Mouse (Mus musculus): Measurements from ENCODE around the gene Car11.
"Not testable (repeated sequence)": the region's sequence is repeated elsewhere in the genome, so short reads cannot be mapped to it uniquely, and the experiment has no call there.

Car11 gene

GRCm38 (mm10) chr7:45699523-45700141 is at the start of gene Car11:
Car11 (plus strand) TSS chr7:45699843.
- no peak for DNase-seq

- not testable (repeated sequence) for DNase-seq
Observed at GRCm38 (mm10) chr7:45650484-45650883, 49.2 kb upstream of the Car11 start.

GRCm38 (mm10) chr7:45654424-45655047 is 45.1 kb upstream of the Car11 start:
- no peak for DNase-seq

DNA sequence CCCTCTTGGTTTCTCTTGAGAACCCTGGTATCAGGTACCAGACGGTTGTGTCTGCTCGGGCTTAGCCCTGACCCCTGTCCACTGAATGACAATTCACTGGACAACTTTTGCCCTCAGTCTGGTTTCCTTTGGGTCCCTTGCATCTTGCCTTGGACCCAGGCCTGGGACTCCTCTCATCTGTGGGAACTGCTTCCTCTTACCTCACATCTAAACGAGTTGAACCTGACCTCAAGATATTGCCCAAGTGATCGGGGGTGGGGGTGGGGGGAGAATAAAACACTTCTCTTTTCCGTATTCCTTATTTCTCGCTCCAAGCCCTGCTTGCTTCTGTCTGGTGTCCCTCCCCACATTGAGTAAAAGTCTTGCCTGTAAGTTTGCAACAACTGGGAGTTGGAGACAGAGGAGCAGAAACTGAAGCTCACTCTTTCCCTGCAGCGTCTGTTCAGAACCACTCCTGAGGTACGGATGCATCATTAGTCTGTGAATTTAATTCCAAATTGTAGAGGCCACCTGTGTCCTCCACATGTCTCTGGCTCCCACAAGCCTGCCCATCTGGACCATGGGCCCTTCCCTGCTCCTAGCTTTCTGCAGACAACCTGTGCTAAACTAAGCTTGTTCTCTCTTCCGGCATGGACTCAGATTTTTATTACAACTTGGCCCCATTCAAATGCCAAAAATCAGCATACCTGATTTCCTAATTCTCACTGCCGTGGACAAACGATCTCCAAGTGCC is 38.7 kb upstream of the Car11 start:
- DNase-seq: no peak

GRCm38 (mm10) chr7:45661702-45662101 is 37.9 kb upstream of the Car11 start:
- not testable (repeated sequence) for DNase-seq

- DNase-seq: no peak
Observed at GRCm38 (mm10) chr7:45665303-45666138, 34.1 kb upstream of the Car11 start.

DNA sequence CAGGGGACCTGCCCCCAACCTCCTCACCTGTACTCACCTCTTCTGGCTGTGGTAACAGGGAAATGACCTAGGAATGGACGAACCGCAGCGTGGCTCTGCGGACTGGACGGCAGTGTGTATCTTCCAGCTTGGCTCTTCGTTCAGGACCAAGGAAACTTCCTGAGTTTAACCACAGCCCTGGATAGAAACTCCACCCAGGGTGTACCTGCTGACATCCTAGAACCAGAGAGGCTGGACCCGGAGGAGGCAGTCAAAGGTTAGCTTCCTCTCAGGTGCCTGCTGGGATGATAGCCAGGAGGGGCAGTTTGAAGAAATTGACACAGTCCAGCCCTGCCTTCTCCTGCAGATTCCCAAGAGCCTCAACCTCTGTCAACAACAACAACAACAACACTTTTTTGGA is 33.5 kb upstream of the Car11 start, which contains the start of gene Fut2:
Gene Fut2 (minus strand): TSS at position 234 of the 400 bp plus-strand sequence.
- DNase-seq: no peak

DNA sequence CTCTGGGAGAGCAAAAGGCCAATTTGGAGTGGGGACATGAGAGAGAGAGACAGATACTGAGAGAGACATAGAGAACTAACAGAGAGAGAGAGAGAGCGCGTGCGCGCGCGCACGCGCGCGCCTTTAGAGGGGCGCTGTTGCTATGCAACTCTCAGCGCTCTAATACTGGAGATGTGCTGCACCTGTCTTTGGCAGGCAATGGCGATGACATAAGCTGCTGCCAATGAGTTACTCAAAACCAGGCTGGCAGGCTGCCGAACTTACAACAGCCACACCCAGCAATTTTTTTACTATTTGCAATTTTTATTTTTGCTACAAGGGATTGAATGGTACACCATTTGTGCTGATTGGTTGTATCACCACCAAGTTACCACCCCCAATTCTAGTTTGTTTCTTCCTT is 31.9 kb upstream of the Car11 start:
- DNase-seq: peak; percentile 69

GRCm38 (mm10) chr7:45668921-45669320 is 30.7 kb upstream of the Car11 start:
- no peak for DNase-seq

GRCm38 (mm10) chr7:45677627-45678295 is 21.9 kb upstream of the Car11 start:
- no peak for DNase-seq

DNA sequence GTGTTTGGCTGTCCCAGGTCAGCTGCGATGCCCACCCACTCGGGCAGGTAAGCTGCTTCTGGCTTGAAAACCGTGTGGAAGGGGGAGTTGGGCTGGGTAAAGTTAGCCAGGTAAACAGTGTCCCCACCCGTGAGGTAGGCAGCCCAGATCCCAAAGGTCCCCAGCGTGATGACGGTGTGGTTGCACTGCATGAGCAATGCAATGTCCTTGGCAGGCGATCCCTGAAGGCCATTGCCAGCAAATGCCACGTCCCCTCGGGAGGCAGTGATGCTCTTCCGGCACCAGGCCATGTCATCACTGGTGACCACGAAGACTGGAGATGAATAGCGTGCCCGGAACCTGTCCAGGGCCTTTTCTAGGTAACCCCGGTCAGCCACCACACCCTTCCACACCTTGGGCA is 21.1 kb upstream of the Car11 start:
- DNase-seq: no peak

DNA sequence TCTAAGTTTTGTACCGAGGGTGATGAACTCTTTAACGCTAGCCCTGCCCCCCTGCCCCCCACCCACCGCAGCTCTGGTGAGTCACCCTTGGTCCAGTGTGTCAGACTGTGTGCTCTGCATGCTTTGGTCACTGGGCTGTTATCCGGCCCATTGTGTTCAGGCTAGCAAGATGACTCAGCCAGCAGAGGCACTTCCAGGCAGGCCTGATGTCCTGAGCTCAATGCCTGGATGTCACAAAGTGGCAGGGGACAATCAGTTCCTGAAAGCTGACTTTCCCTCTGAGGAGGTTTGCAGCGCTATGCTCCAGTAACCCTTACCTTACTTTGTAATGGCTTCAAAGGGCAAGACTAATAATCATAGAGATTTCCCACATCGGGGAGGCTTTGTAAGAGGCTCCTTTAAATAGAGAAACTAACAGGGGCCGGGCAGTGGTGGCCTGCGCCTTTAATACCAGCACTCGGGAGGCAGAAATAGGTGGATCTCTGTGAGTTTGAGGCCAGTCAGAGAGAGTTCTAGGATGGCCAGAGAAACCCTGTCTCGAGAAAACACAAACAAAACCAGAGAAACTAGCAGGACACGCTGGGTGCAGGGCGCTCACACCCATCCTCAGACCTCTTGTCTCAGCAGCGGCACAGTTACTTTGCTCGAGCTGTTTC is 19.5 kb upstream of the Car11 start:
- DNase-seq: no peak

GRCm38 (mm10) chr7:45681046-45681736 is 18.5 kb upstream of the Car11 start:
- DNase-seq: no peak

- peak; percentile 88 for DNase-seq
Observed at GRCm38 (mm10) chr7:45682144-45683126, 17.2 kb upstream of the Car11 start.

- no peak for DNase-seq
Observed at GRCm38 (mm10) chr7:45683396-45684050, 16.1 kb upstream of the Car11 start, which contains the start of gene Ntn5. Ntn5 (plus strand) TSS chr7:45684022.

DNA sequence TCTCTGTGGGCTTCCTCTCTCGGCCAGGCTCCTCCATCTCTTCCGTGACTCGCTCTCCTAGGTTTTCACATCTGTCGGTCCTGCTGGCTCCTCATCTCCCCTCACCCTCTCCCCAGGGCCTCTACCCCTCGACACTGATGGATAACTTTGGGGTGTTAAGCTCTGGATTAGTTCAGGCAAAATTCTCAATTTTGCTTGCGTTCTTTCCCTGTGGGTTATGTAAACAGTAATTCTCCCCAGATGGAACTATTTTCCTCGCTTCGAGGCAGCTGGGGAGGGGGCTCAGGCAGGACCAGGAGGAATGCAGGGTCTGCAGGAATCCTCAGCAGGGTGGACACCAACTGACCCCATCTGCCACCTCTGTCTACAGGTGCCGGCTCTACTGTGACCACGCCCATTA is 13.8 kb upstream of the Car11 start:
- DNase-seq: no peak

DNA sequence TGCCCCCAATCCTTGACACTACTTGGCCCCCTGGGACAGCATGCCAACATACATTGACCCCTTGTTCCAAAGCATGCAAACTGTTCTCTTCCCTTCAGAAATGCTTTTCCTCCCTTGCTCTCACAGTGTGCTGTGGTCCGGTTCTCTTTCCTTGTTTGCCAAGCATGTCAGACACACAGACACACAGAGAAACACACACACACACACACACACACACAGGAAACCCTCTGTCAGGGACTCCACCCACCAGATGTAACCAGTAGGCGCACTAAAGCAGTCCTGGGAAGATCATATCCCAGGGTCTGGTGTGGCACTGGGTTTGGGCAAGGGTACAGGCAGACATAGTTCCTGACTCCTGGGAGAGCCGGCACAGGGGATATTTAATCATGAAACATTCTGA is 12.8 kb upstream of the Car11 start:
- no peak for DNase-seq

DNA sequence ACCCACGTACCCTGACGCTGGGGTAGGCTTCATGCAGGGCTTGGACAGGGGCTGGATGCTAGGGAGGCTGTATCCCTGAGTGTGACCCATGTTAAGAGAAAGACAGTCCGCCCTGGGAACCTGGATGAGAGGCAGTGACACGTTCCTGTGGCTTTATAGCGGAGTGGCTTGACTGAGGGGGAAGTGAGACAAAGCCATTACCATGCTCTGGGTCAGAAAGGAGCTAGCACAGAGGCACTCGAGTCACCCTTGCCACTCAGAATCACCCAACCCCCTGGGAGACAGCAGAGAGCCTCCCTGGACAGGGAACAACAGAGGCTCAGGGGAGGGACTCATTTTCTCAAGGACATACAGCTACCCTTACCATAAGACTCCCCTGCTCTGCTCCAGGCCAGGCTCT is 10.5 kb upstream of the Car11 start:
- no peak for DNase-seq

DNA sequence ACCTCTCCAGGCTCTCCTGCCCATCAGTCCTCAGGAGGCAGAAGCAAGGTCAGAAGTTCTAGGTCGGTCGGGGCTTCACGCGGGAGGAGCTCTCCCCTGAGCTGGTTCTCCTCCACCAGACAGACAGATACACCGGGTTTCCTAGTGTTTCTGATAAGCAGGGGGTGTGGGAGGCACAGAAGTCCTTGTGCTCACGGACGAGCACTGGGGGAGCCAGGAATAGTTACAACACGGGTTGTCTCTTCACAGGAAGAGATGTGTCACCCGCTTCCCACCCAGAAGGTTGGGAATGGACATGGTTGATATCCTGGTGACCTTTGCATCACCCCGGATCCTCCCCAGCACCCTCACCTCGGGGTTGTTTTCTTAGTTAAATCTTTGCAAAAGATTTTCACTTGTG is 9.8 kb upstream of the Car11 start:
- DNase-seq: no peak

DNA sequence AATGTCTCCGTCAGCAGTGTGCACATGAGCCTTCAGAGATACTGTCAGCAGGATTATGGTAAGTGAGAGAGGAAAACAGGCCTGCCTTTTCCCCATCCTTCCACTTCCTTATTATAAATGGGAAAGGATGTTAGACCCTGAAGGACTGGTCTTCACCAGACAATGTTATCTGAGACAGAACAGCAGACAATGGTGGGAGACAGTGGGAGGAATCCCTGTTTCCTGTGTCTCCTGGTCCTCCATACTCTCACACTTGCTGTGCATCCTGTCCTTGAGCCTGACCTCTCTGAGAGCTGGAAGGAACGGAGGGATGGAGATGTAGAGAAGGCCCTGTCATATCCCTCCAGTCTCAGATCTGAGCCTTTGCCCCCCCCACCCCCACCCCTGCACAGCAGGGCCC is 7.3 kb upstream of the Car11 start:
- DNase-seq: no peak

Data from layer of hippocampus, adult 9-11 months (tissue).